ENCODE assay signal across 8 mouse cellular contexts in genomic region chr3:9629951-9630350, GRCm38 (mm10). TPM values are rescaled to one million over a fixed set of nuclear protein-coding genes. Genes with fewer than 3 reads are reported as not detected.
A peak's percentile ranks its signal among the peaks of the same experiment; 100 is the strongest.
DNase-seq lines count a peak whose midpoint lies in the region; ATAC-seq lines count a peak whose summit lies in the region.

No protein-coding gene starts in this region.

- H3K4me2 ChIP-seq in hindbrain, embryonic 13.5 days, result peak overlapping the region; percentile 41

- 15% methylated on average over 17 of the region's 17 CpGs for WGBS in hindbrain, embryonic 13.5 days

- ATAC-seq in frontal cortex, adult (ENCODE audit: low TSS enrichment), result peak; percentile 95
- ATAC-seq in hindbrain, embryonic 13.5 days (ENCODE audit: low FRiP score), result peak; percentile 54; the same call in 1 of the 2 replicates
- no peak for ATAC-seq in CD4-positive, CD25-positive, alpha-beta regulatory T cell, adult 4 months

- peaks cover 9% of the 10 kb centered on the region for H3K4me1 ChIP-seq in hindbrain, embryonic 13.5 days (replicated peaks)

- DNase-seq in urinary bladder, postnatal 25 days (ENCODE audit: low spot score), result peak; percentile 21
- DNase-seq in urinary bladder, adult 2 months (ENCODE audit: low spot score), result no peak
- peak; percentile 49 to 72 for DNase-seq in layer of hippocampus, postnatal 14 days (ENCODE audit: low spot score in 2 of 2)
- peak; percentile 52 for DNase-seq in lung, postnatal 14 days
- DNase-seq in right cerebral cortex, adult 2 months (ENCODE audit: low spot score in 2 of 2), result peak; percentile 60 to 67

- peak overlapping the region; percentile 39 for H3K9ac ChIP-seq in hindbrain, embryonic 13.5 days

- H3K27ac ChIP-seq in hindbrain, embryonic 13.5 days, result no peak overlapping the region

- no peak overlapping the region for H3K4me3 ChIP-seq in hindbrain, embryonic 13.5 days

- 0 out of 2 replicates have a peak, but pooled peaks cover 5% of the 10 kb centered on the region for H3K27me3 ChIP-seq in hindbrain, embryonic 13.5 days

- no peaks in the 10 kb centered on the region for H3K9me3 ChIP-seq in hindbrain, embryonic 13.5 days

- H3K36me3 ChIP-seq in hindbrain, embryonic 13.5 days, result no peaks in the 10 kb centered on the region

RNA-seq across cellular contexts. Expression of gene Zfp704, which starts 20.1 kb away (rescaled TPM):
- polyA plus RNA-seq in urinary bladder, adult 2 months (2012; rRNA removed), result 8.5 and 9.8 TPM in 2 replicates
- polyA plus RNA-seq in hindbrain, embryonic 13.5 days (2015; fragmentation: Nextera tagmentation; extraction: Ambion mirVana), result 8.5 and 8.7 TPM in 2 replicates
- total RNA-seq in layer of hippocampus, postnatal 14 days (2021), result 10 to 100 TPM; 38.3 to 38.9 TPM
- polyA plus RNA-seq in CD4-positive, CD25-positive, alpha-beta regulatory T cell, adult 4 months (2017; shearing (Covaris generic)), result 1 to 10 TPM in 1 of 2 experiments, under 1 TPM in 1; 0.73 to 1.4 TPM
